19 mouse cellular contexts compared by ENCODE assay signal in the genomic region with DNA sequence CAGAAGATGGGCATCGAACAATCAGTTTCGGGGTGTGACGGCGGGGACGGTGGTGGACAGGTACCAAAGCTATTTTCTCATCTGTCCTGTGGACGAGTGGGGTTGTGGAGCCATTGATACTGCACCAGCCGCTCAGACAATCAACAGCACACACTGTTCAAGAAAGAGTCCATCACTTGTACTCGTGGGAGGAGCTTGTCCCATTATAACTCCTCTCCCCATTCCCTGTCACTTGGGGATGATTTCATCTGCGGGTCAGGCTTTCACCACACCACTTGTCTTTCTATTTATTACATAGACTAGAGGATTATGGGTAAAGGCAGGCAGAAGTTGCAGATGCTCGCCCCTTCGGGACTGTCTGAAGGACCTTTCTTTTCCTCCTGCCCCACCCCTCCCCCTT. TPM values are rescaled to one million over a fixed set of nuclear protein-coding genes. Genes with fewer than 3 reads are reported as not detected.
"Had no signal": no experiment of that assay in that cellular context is flagged by ENCODE, and none has a peak within 500 bp of the region (broad histone marks: within the 10 kb centered on the region; RNA-seq: fewer than 3 reads in every experiment).

No protein-coding gene starts in this region.

- H3K27me3 ChIP-seq: neural tube, embryonic 13.5 days had no signal

- H3K9ac ChIP-seq: limb, embryonic 12.5 days; liver, embryonic 13.5 days; liver, postnatal 0 days; lung, embryonic 15.5 days; neural tube, embryonic 13.5 days; stomach, embryonic 15.5 days had no signal

- H3K4me1 ChIP-seq: limb, embryonic 12.5 days; liver, embryonic 13.5 days; lung, embryonic 15.5 days; megakaryocyte, embryonic 14.5 days; neural tube, embryonic 13.5 days; stomach, embryonic 15.5 days had no signal

- H3K36me3 ChIP-seq: limb, embryonic 12.5 days; liver, embryonic 13.5 days; stomach, embryonic 15.5 days had no signal

- ATAC-seq: liver, postnatal 0 days; midbrain, embryonic 16.5 days had no signal

- H3K4me2 ChIP-seq: liver, embryonic 13.5 days; midbrain, embryonic 11.5 days; neural tube, embryonic 13.5 days had no signal

- H3K9me3 ChIP-seq: limb, embryonic 12.5 days; liver, embryonic 13.5 days; lung, embryonic 15.5 days; neural tube, embryonic 13.5 days; stomach, embryonic 15.5 days had no signal

- H3K27ac ChIP-seq: kidney, postnatal 0 days; limb, embryonic 12.5 days; liver, embryonic 13.5 days; lung, embryonic 15.5 days; macrophage; neural tube, embryonic 13.5 days; stomach, embryonic 15.5 days had no signal

- DNase-seq: kidney, postnatal 36 days; layer of hippocampus, adult 9-11 months; layer of hippocampus, postnatal 36 days; liver; liver, embryonic 13.5 days; liver, postnatal 0 days; lung, postnatal 14 days; retina, postnatal 1 day; thymus, adult 2 months; thymus, postnatal 25 days had no signal

- H3K4me3 ChIP-seq: liver, embryonic 13.5 days; megakaryocyte, embryonic 14.5 days; neural tube, embryonic 13.5 days; stomach, embryonic 15.5 days had no signal

RNA-seq across cellular contexts. Expression of a gene that starts 11.6 kb away (rescaled TPM):
- polyA plus RNA-seq: macrophage had no signal
